Mouse (Mus musculus) testis, postnatal 14 days (tissue): Measurements from ENCODE around the gene Zcchc2.

Source experiments
- DNase-seq: peaks from one replicate; pipeline ENCODE4 v3.0.0; 2021; ENCODE audit warnings: low spot score

The Zcchc2 gene

DNA sequence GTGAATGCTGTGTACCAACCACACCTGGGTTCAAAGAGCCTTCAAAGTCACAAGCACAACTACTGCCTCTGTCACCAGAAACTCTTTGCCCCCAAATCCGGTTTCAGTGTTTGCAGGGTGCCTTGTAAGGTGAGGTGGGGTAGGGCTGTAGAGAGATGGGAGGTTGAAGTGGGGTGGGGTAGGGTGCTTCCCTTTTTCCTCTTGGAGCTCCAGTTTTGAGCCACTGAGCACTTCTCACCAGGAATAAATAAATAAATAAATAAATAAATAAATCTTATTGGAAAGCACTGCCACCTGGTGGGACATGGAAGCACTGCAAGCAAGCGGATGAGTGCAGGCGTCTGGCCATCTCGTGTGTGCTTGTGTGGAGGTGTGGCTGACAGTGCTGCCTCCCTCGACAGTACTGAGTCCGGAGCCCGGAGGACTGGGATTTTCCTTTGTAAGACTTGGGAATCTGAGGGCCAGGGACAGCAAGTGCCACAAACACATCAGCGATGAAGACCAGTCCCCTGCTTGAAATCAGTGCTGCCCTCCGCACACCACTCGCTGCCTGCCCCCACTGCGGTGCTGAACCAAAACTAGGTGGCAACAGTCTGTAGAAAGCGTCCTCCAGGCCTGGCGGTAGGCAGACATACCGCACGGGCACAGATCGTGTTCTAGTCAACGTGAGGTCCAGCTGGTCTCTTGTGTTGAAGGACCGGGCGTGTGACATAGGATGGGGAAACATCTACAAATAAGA is 46.8 kb downstream of the Zcchc2 start:
- DNase-seq = no peak

DNA sequence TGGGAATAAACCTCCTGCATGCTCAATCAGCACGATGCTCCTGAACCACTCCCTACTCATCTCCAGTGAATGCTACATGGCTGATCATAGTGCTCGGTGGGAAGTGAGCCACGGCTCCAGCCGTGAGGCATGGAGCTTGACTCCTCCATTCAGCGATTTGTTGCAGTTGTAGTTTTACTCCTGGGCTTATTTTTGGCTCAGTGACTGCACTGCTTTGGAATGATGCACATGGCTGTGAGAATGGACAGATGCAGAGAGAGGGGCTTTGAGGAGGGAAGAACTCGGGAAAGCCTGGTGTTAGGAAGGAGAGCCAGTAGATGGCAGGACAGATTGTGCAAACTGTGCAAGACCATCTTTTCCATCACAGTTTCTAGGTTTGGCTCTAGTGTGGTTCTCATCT is 49.1 kb downstream of the Zcchc2 start:
- no peak for DNase-seq

DNA sequence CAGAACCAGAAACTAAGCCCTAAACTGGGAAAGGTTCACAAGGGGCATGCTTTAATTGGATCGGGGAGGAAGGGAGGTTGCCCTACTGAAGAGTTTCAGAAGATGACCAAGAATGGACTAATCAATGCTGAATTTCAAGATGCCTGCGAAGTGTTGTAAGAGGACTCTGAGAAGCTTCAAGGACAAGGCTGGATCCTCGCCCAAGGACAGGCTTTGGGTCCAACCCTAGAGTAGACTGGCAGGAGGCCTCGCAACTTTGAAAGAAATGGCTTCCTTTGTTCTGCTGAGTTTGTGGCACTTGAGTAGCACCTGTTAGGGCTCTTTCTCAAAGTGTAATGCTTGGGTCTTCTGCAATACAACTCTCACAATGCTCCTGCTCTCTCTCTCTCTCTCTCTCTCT is 50.1 kb downstream of the Zcchc2 start:
- DNase-seq = no peak

DNA sequence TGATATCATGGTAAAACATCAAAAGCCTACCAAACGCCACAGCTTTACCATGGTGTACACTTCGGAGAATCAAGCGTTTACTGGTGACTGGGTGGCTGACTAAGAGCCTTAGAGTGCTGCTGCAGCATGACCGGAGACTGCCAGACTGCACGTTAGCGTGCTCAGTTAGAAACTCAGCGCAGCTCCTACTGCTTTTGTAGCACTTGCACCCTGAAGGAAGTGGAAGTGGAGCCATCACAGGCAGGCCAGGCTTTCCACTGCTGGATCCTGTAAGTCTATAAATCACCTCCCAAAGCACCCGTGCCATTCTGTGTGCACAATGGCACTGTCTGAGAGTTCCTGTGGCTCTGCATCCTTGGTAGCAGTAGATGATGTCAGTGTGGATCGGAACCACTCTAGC is 52.0 kb downstream of the Zcchc2 start:
- no peak for DNase-seq

DNA sequence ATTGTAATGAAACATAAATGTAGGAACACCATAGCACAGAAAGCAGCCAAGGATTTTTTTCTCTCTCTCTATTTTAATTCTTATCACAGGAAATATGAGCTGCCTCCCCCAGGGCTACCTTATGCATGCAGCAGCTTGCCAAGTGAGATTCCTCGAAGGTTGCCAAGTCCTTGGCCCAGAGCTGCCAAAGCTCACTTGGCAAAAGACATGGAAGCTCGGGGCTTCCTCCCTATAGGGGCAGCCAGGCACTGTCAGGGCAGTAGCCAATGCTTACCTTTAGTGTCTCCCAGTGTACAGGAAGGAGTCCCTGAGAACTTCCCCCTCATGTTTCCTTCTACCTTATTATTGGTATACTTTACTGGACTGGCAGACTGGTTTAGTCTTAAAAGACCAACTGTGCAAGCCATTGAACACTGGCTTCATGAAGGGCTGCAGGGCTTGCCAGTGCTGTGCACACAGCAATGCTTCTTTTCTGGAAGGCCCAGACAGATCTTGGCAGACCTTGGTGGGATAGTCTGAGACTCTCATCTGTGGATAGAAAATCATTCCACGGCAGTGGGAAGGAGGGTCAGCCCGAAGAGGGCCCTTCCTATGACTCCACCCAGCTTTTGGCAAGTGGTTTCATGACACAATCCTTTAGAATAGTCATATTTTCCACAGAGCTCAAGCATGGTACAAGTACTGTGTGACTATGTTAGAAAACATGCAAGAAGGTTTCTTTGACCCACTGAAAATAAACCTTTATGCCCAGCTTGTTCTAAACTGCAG is 53.0 kb downstream of the Zcchc2 start:
- DNase-seq = peak; percentile 19

DNA sequence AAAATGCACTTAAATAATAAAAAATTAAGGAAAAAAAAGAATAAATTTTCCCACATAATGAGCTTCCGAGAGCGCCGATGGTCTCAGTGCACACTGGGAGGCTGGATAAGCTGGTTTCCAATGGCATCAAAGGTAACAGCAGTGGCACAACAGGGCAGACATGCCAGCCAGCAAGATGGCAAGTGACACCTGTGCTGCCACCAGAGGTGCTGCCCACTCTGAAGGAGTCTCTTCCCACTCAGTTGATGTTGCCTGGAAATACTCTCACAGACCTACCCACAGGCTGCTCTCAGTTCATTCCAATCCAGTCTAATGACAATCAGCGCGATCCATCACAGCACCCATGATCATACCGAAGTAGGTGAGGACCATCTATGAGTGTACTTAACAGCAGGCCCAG is 58.8 kb downstream of the Zcchc2 start:
- DNase-seq = no peak

DNA sequence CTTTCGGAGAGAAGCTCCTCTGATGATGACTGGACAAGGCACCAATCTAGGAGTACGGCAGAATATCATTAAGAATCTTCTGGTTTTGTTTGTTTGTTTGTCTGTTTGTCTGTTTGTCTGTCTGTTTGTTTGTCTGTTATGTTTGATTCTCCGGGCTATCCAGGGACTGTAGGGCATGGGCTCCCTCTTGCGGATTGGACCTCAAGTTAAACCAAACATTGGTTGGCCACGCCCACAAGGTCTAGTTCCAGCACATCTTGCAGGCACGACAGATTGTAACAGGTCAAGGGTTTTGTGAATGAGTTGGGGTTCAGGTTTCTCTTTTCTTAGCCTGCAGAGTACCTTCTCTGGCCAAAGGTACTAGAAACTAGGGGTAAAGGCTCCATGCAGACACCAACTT is 64.8 kb downstream of the Zcchc2 start:
- DNase-seq = no peak

DNA sequence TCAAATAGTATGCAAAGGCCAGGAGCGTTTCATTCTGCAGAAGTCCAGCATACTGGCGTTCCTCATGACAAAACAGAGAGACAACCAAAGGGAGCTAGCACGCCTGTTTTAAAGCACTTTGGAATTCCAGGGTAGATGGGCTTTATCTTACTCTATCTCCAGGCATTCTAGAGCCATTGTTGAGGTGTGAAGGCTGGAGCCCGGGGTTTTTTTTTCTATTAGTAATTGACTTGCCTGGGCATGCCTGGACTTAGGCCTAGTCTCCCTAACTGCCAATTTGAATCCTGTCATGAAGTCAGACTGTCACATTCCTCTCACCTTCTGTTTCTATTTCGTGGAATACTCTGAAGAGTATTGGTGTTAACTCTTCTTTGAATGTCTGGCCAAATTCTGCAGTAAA is 68.1 kb downstream of the Zcchc2 start:
- DNase-seq = no peak

DNA sequence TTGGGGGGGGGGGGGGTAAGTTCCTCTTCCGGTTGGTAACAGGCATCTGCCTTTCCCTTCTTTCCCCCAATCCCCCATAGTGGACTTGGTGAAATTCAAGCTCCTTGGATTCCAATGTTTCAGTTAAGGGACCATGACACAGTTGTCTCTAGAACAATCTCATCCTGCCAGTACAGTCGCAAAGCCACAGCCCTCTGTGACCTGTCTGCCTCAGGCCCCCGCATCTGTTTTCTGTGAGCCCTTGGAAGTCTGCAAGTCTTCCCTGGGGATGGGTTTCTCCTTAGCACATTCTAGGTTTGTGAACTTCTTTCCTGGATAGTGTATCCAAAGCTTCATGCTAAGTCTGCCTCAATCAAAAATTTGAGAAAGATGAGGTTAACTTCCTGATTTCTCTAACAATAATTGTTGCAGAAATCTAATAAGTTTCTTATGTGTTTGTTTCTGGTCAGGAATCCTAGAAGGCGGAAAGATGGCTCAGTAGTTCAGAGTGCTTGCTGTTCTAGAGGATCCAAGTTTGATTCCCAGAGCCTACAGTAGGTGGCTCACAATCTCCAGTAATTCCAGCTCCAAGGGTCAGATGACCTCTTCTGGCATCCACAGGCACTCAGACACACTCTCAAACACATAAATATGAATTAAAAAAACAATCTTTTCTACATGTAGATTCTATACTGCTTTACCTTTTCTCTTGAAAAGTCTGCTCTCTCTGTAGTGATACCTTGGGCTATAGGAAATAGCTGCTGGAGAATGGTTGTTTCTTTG is 69.5 kb downstream of the Zcchc2 start:
- DNase-seq = no peak

DNA sequence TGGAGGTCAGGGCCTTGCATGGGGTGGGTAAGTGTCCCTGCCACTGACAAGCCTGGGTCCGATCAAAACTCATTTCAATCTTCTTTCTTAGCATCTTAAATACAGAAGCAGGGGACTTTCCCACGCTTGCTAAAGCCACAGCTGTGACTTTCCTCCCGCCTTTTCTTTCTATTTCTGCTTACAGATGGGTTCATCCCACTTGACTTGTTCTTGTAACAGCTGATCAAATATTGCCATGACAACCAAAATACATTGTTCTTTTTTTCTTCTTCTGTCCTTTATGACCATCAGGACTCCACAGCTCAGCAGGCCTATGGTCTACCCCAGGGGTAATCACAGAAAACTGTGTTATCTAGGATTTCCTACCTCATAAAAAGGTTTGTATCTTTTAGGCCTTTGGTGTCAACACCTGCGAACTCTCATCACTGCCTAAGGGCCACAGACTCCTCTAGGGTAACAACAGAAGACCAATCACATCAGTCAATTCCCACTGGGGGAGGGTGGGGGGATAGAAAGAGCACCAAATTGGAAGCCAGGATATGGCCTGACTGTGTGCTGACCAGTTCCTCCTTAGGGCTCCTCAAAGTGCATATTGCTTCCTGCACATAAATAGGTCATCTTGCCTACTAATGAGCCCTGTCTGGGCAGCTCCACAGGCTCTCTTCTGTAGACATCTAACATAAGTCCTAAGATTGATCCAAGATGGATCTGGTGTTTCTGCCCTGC is 71.1 kb downstream of the Zcchc2 start:
- DNase-seq = no peak

DNA sequence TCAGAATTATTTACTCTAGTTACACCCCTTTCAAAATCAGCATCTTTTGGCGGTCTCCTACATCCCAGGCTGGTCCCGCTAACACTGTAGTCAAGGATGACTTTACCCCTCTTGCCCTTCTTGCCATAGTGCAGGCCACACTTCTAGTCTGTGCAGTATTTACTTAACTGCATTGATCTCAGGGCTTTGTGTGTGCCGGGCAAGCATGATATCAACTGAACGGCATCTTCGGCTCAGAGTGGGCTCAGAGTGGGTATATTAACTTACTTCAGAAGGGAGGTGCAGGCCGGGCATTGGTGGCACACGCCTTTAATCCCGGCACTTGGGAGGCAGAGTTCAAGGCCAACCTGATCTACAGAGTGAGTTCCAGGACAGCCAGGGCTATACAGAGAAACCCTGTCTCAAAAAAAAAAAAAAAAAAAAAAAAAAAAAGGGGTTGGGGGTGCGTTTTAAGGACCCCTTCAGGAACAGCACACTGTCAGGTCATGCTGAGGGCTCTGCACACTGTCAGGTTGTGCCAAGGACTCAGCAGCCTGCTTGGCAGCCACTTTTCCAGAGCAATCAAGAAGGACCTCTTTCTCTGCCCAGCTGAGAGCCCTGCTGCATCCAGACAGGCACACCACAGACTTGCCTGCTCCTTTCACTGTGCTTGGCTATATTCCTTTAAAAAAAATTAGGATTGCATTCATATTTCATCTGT is 72.8 kb downstream of the Zcchc2 start:
- no peak for DNase-seq

DNA sequence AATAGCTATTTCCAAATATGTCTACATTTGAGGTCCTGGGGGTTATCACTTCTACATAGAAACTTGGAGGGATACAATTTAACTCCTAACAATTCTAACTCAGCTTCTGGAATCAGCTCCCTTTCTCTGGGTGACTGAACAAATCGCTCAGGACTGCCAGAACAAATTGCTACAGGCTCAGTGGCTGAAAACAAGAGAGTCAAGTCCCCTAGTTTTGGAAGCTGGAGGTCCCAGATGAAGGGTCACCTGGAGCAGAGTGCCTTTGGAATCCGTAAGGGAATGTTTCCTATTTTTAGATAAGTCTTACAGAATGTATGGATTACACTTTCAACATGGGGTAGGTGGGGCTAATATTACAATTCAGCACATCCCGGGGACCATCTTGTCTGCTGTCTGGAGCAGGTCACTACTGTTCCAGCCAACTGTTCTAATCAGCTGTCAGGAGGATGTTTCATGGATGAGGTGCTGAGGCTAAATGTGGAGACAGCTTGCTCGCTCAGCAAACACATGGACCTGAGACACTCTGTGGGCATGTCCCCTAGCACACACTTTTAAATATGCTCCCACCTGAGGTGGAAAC is 73.5 kb downstream of the Zcchc2 start:
- DNase-seq = no peak

DNA sequence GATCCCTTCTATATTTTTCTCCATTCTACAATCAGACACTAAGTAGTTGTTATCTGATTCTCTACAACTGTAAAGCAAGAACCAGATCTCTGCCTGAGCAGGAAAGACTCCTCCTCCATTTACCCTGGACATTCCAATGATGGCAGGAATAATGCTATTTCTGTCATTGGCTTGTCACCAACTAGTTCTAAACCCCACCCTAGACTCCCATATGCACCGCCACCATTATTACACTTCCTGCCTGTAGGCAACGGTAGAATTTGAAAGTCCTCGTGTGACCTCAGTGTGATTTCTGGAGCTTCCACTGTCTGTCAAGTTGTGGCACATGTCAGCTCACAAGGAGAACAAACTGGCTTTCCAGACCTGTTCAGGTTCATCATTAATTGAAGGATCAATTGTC is 74.1 kb downstream of the Zcchc2 start:
- no peak for DNase-seq

DNA sequence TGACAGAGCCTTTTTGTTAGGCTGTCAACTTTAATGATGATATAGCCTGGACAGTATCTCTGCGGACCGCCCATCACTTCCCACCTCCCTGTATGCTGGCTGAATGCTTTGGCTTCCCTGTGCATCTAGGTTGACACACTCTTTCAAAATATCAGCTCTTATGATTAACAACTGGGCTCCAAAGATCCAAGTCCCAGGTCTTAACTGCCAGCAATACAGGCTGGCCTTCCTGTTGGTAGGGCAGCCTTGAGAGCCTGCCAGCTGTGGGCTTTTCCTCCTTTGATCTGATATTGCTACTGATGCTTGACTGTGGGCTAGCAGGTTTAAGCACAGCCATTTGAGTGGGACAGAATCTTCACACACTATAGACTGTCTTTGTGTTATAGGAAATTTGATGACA is 74.5 kb downstream of the Zcchc2 start:
- no peak for DNase-seq

DNA sequence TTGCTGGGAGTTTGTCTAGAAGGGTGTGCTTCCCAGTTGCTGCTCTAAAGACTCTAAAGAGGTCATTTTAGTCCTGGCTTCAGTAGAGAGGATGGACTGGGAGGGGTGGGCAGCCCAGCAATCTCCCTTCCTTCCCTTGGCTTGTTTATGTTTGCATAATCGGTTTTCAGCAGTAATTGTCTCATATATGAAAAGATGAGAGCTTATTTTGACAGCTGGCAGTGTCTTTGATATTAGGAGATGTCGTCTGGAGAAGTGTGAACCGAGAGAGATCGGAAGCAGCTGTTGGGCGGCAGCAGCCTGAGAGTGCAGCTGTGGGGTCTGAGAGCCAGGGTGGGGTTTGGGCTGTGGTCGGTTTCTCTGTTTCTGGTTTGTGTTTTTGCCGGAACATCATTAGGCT is 75.5 kb downstream of the Zcchc2 start:
- no peak for DNase-seq

DNA sequence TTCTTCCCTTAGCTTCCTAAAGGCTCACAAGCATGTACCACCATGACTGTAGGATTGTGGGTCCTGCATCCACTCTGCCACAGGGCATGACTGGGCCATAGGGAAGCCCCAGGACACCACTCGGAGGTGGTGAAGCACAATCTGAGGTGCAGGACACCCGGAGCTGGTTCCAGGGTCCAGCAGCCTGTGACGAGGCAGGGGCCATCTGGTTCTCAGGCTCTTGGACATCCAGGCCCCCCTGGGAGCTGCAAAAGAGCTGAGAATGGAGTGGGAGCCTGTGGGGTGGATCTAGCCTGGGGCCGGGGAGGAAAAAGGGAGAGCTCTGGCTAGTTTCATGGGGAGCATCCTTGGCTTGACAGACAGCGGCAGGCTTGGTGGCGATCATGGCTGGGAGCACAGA is 77.1 kb downstream of the Zcchc2 start:
- no peak for DNase-seq

DNA sequence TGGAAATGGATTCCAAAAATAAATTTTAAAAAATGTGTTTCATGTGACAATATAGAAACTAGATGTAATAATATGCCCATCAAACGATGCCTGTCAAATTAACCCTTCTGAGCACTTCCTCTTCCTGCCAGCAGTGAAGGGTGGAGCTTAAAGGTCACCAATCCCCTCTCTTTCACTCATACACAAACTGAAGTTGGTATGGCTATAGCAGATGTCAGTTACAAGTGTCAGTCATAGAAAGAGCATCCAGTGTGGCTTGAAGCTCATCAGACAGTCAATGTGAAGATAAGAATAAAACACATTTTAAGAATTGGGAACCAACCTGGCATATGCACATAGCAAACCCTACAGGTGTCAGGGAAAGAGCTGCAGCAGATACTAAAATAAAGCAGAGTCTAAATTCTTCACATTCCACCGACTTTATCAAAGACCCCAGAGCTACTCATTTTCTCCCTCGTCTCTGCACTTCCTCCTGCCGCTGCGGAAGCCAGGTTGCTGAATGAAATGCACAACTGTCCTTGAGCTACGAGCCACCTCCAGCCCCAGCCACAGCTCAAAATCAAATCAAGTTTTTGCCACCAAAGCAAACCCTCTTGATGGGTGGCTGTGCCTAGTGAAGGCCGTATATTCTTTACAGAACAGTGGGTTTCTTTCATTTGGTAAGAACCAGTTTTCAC is 79.8 kb downstream of the Zcchc2 start:
- DNase-seq = no peak

DNA sequence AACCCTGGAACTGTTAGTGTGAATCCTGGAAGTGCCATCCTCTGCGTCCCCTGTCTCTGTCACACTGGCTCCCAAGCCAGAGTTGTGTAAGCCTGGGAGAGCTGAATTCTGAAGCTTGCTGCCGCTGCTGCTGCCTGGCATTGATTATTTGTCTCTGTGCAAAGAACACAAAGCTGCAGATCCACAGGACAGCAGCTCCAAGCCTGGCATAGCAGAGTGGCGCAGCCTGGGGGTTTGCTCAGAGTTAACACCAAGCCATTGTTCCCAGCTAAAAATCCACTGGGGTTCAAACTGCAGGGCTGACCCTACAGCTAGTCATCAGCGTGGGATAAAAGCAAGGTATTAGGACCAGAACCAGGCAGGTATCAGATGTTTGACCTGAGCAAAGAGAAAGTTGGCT is 80.6 kb downstream of the Zcchc2 start:
- DNase-seq = no peak

DNA sequence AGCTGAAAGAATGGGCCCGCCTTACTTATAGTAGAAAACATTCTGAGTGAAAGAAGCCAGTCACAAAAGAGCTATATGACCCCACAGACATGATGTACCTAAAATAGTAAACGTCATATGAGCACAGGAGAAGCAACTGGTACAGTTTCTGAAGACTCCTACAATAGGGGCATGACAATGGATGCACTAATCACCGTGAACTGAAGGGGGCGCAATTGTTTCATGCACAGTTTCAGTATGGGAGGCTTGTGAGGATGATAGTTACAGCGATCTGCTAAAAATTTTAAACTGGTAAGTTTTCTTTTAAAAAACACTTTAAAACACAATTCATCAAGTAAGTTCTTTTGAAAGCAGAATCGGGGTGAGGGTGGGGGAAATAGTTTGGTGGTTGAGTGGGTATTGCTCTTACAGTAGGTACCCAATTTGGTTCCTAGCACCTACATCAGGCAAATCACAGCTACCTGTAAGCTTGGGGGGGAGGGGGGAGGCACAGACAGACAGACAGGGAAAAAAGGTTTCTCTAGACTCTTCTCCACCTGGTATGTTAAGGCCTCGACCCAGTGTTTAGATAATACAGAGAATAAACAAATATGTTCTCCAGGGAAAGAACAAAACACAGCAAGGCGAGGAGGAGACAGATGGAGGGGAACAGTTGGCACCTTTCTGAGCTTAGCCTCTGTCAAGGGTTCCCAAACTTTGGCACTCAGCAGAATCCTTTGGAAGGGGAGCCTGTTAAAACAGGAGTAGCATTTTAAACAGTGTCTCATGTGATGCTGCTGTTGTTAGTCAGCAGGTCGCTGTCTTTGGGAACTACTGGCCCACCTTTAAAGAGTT is 81.2 kb downstream of the Zcchc2 start:
- peak; percentile 47 for DNase-seq

DNA sequence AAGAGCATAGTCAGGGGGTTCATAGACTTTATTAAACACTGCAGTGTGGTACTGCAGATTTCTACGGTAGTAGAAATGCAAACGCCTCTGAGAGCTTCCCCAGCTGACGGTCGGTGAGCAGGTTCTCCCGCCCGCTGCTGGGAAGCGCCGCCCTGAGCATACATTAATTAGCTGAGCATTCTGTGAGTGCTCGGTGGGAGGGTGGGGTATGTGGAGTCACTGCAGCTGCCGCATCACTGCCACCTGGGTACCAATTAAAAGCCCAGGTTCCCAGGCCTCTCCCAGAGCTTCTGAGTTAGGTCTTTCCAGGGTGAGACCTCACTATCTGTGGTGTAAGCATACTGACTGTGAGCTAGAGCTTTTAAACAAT is 81.8 kb downstream of the Zcchc2 start:
- DNase-seq = no peak
